Mouse (Mus musculus): ENCODE results near the gene Brd1.

- TF ChIP-seq CTCF (IDR thresholded peaks at IDR 0.05; ENCODE audit: low read depth, low read length) (no peak), GATA1 (IDR thresholded peaks at IDR 0.05; ENCODE audit: borderline replicate concordance, low read length) (no peak)
These were observed 16.0 kb upstream of the Brd1 start for GRCm38 (mm10) chr15:88750032-88750431.
